Mouse (Mus musculus): ENCODE measurements around the gene Rell1.

The Rell1 gene

DNA sequence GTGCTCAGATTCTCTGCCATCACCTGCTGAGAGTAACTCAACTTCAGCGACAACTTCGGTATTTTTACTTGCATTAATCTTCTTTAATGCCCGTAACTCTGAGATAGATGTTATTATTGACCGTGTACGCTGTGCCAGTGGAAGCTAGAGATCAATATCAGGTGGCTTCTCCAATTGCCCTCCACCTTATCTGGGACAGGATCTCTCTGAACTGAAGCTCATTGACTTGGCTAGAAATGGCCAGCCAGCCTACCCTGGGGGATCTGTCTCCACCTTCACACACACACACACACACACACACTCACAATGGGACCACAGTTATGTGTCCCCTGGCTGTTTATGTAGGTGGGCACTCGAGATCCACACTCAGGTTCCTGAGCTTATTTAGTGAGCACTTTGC, 16.7 kb downstream of the Rell1 start:
- no peak for DNase-seq (ENCODE audit: low spot score in 2 of 2)

DNA sequence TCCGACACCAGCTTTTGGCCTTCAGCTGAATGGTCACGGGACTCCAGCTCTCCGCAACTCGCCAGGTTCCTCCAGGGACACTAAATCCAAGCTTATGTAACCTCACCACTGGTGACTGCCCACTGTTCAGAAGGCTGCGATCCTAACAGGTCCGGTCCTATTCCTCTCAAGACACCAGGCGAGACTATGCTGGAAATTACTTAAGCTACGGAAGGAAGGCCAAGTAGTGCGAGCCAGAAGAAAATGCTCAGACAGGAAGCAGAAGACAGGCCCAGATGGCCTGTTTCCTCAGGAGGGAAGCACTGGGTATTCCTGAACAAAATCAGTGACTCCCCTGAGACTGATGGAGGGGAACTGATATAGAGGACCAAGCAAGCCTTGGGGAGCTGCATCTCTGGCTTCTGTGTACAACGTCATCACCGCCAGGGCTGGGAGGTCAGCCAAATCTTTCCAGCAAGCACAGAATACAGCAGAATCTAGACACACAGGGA, 17.2 kb downstream of the Rell1 start:
- DNase-seq (ENCODE audit: low spot score in 2 of 2), result no peak

DNA sequence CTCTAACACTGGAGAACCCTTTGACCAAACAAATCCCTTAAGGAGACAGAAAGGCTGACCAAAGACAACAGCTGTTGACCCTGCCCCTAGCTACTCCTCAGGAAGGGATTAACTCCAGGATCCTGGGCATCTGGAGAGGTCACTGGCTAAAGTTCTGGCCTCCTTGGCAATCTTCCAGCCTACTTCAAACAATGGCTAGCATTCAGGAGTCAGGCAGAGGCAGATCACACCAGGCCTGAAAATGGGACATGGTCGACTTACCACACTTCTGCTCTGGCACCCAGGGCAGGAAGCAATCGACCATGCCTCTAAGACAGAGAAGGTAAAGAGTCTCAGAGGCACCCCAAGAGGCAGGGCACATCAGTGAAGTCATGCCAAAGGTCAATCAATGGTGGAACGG, 19.5 kb downstream of the Rell1 start:
- DNase-seq (ENCODE audit: low spot score in 2 of 2), result no peak

DNA sequence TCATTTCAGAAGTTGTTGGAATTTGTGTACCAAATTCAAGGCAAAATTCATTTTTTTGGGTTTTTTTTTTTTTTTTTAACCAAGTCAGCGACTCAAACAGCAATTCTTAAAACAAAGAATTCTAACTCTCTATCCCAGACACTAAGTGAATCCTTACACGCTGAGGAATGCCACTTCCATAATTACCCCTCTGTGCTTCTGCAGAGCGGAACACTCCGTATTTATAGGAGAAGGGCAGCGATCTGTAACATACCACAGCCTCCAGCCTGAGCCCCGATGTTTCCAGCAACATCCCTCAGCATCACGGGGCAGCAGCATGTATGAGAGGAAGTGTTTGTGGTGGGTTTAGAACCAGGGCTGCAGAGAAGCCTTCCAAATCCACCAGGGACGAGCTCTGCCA, 21.2 kb downstream of the Rell1 start:
- no peak for DNase-seq (ENCODE audit: low spot score in 2 of 2)

DNA sequence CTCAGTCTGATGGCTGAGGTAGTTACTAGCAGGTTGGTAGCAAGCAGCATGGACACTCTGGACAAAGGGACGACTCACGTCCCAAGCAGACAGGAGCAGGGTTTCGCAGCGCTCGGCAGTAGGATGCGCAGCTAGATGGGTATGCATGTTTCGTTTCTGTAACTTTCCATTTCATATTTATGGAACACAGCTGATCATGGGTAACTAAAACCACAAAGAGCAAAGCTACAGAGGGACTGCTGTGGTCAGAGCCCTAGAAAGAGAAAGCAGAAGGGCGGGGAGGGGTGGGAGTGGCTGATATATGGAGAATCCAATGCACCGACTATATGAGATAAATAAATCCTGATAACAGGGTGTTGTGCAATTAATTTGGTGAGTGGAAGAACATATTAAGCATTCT, 25.4 kb downstream of the Rell1 start:
- DNase-seq (ENCODE audit: low spot score in 2 of 2), result no peak

DNA sequence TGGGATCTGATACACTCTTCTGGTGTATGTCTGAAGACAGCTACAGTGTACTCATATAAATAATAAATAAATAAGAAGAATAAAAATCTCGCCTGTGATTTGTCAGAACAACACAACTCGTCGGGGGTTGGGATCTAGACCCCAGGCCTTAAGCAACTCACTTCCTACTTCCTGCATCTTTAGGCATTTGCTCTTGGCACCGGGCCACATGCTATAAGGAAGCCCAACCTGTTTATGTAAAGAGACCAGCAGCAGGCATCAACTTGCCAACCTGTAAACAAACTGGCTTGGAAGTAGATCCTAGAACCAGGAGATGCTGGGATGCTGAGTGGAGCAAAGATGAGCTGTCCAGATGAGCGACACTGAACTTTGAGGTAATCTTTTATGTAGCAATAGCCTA, 26.8 kb downstream of the Rell1 start:
- DNase-seq (ENCODE audit: low spot score in 2 of 2), result no peak

DNA sequence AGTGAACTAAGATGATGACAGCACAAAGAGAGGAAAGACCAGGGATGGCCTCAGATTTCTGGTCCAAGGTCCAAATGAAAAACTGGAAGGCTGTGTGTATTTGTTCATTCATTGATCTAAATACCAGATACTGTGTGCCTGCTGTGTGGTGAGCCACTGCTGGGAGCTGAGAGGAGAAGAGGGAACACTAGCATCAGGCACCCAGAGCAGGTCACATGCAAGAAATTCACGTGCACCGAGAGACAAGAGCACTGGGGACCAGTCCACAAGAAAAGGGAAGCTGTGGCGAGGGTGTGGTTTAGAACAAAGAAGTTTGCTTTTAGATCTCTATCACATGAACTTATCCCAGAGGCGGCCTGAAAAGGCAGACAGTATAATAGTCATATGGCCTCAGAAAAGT, 30.1 kb downstream of the Rell1 start:
- DNase-seq (ENCODE audit: low spot score in 2 of 2), result peak; percentile 27 to 69

DNA sequence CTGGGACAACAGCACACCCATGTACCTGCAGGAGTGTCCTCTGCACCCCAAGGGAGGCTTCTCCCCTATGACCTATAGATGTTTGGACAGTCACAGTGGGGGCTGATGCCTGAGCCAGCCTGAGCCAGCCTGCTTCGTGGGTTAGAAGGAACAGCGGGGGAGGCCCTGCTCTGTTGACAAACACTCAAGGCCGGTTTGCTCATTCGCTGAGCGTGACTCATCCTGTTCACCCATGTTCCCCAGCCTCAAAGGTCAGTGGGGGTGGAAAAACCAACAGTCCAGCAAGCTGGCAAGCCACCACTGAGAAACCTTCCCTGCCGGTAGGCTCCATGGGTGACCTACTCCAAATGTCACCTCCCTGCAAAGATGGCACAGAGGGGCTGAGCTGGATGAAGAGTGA, 32.0 kb downstream of the Rell1 start:
- no peak for DNase-seq (ENCODE audit: low spot score in 2 of 2)

DNA sequence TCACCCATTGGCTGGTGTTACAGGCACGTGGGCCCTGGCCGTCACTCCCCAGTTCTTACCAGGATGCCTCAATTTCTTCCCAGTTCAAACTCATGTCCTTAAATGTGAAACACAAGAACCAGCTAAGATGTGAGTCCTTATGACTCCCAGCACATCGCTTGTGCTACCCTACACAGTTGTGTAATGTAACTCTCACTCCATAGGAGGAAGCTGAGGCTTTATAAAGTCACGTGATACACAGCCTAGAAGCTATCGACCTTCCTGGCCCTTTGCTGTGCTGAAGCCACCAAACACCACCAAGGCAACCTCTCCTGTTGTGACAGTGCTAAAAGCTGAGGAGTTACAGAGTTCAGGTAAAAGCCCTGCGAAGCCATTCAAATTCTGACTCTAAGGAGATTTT, 33.1 kb downstream of the Rell1 start:
- DNase-seq (ENCODE audit: low spot score in 2 of 2), result no peak

DNA sequence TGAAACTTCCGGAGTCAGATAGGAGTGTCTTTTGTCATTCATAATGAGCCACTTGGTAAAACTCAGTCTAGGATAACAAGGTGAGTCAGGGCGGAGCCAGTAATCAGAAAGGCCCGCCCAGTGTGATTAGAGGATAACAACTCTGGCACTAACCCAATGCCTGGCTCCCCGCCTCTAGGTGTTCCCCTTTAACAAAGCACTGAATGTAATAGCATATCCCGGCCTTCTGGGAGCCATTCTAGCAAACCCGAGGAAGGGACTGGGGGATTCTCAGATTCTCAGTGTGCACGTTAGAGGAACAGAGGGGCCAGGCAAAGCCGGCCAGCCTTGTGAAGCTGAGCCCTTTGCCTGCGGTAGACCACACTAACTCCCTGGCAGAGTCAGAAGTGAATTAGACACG, 35.9 kb downstream of the Rell1 start:
- no peak for DNase-seq (ENCODE audit: low spot score in 2 of 2)

DNA sequence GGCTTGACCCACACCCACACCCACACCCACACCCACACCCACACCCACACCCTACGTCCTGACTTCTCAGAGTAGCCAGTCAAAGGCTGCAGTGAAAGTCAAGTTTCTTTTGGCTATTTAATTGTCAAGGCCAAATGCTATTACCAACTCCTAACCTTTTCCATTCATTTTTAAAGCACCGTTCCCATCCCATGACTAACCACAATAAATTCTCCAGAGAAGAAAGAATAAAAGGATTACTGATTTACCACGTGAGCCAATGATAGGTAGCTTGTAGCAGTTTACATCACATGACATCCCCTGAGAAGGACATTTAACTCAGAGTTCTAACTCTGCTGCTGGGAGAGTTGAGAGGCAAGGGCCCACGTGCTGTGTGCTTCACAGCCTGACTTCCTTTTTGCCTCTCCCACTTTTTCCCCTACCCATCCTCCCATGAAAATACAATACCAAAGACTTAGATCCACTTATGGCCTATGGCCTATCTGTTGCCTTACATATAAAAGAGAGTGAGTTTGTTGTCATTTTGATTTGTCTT, 37.8 kb downstream of the Rell1 start:
- no peak for DNase-seq (ENCODE audit: low spot score in 2 of 2)

DNA sequence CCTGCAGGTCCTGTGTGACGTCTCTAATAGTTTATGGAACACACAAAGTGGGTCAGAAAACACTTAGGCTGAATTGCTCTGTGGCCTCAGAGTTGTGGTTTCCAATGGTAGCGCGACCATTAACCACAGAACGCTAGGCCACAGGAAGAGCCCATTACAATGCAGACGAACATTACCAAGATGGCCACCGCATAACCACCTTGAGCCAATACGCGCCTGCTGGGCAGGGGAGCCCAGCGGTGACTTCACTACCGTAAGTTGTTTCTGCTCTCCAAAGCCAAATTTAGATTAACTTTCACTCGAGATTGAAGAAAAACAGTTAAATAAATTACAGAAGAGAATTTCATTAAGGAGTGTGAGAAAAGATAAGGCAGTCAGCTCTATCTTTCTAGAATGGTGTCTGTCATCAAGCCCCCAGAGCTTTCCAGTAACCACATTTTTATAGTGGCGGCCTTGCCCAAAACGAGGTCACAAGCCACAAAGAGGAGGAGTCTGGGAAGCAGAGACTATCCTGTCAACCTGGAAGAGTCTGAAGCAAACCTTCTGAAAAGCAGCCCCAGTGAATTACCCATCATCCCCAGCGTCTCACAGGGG, 43.6 kb downstream of the Rell1 start:
- DNase-seq (ENCODE audit: low spot score in 2 of 2), result no peak

DNA sequence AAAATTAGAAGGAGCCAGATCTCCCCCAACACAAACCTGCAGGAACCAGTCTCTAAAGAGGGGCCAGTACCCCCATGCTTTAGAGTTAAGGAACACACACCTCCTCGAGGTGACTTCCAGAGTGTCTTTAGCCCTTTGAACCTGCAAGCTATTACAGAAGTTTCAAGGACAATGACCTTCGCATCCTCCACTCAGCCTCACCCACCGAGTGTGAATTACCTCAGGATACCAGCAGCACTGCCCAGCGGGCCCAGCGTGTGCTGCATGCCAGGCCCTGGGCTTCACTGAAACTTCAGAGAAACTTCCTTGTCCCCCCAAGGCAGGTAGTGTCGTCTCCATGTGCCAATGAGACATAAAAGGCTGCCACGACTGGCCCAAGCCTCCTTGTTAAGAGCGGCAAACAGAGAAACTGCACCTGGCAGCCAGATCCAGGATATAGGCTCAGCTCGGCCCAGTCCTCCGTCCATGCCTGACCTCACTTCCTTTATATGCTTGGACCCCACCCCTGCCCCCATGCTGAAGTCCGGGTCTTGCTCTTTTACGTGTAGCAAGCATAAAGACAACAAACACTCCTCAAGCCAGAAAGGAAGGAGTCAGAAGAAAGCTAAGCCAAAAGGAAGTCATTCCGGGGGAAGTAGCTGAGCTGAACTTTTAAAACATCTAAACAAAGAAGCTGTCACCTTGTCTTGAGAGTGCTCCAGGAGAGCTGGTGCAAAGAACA, 45.2 kb downstream of the Rell1 start:
- DNase-seq (ENCODE audit: low spot score in 2 of 2), result no peak

DNA sequence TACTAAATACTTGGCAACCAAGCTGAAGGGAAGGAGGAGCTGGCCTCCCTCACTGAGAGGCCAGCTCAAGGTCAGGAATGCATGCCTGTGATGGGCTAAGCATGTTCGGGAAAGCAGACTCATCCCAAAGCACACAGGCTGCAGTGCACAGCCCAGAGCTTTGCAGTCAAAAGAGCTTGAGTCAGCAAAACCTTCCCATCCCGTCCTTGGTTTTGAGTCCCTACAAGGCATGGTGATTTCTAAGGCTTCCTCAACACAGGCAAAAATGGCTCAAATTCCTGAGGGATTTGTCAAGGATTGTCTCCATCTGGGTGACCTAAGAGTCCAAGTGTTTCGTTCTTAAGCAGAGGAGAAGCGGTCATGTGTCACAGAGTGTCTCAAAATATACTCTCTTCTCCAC, 50.5 kb downstream of the Rell1 start:
- DNase-seq (ENCODE audit: low spot score in 2 of 2), result no peak

DNA sequence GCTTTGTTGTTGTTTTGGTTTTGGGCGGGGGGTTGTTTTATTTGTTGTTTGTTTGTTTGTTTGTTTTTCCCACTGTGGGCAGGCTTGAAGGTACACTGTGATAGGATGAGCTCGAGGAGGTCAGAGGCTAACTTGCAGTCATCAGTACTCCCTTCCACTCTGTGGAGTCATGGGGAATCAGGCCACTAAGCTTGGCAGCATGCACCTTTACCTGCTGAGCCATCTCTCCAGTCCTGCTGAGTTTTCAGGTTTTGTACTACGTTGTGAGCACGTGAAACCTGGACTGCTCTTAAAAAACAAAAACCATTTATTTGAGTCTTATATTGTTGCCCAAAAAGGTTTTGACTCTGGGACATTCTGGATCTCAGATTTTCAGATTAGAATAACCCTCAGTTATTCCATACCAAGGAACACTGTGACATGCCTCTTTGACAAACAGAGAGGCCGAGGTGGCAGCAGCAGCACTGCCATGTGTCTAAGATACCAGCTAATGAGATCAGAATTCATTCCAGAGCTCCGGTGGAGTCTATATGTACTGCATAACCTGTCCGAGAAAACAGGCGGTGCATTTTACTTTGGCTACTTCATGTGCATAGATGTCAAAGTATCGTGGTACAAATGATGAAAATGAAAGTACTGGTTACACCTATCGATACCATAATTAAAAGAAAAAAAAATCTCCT, 52.1 kb downstream of the Rell1 start:
- DNase-seq (ENCODE audit: low spot score in 2 of 2), result no peak

DNA sequence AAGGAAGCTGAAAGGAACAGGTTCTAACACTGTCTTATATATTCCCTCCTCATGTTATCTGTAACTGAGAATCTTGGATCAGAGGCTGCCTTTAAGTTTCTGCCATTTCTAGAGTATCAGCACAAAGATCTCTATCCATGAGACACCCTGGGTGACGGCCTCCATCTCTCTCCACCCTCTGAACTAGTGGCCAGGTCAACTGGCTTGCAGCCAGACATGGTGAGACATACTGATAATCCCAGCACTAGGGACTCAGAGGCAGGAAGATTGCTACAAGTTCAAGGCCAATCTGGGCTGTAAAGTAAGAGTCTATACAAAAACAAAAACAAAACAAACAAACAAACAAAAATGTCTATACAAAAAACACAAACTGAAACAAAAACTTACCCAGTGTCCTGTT, 53.8 kb downstream of the Rell1 start:
- DNase-seq (ENCODE audit: low spot score in 2 of 2), result no peak

DNA sequence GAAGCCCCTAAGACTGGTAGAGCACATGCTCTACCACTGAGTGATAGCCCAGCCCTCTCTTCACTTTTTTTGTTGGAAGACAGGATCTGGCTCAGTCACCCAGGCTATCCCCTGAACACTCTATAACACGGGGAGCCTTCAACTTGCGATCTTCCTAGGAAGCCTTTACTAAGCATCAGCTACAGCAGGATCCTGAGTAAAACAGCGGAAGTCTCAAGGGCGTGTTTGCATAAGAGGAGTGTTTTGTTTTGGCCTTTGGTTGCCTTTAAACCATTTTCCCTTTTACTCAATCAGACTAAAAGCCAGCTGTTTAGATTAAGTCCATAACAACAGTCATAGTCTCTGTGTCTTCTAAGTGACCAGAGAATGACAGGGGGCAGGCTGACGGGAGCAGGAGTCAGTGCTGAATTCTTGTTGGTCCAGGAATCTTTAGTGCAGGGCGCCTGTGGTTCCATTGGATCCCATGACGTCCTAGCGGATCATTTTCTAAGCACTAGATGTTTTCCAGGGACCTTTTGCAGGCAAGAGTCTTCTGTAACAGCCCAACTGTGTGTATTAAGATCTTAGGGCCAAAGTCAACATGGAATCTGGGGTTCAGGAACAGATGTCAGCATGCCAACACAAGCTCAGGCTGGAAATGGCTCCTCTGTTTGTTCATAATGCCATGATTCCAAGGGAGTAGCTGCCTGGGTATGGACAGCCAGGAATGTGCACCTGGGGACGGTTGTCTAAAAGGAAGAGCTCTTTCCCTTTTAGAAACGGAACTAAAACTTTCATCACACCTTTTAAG, 58.3 kb downstream of the Rell1 start:
- no peak for DNase-seq (ENCODE audit: low spot score in 2 of 2)

DNA sequence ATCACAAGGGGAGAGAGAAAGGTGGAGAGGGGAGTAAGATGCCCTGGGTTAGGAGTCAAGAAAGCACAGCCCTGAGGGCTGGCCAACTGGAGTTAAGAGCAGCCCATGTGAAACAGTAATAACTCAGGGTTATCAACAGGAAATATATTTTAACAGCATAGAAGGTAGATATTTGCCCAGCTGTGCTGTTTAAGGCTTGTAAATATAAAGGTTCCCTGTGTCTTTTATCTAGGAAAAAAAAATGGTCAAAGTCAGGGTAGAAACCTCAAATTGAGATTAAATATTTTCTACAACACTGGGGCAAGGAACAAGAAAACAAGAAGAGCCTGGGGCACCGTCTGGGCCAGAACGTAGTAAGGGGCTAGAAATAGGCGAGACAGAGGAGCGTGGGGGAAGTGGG, 61.2 kb downstream of the Rell1 start:
- DNase-seq (ENCODE audit: low spot score in 2 of 2), result no peak

DNA sequence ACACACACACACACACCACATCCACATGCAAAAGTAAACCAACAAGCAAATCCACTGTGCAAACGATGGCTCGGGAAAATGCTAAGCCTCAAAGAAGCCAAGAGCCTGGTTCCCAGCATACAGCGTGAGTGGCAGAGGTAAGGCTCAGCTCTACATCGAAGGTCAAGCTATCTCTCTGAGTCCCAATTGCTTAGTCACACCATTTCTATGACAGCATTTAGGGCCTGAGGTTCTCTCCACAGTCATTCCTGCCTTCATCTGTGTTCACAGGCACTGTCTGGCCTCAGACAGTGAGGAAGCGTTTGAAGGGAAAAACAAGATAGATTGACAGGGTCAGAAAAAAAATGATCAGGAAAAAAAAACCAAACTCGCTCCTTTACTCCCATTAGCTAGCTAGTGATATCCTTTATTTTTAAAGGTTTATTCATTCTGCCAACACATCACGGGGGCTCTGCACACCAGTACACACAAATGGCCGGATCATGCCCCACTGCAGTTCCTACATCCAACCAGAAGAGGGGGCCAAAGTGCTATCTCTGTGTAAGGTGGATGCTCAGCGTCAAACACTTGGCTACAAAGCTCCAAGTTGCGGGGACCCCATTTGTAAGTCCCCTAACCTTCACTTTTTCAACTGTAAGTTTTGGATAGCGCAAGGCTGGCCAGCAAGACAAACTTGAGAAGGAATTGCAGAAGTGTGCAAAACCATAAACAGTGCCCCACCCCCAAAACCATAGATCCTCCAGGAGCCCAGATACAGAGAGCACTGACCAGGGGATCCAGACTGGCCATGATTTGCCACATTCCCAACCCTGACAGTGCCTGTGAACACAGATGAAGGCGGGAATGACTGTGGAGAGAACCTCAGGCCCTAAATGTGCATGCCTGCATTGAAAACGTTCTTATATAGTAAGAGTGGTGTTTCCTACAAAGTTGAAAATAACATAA, 62.3 kb downstream of the Rell1 start:
- peak; percentile 75 to 90 for DNase-seq (ENCODE audit: low spot score in 2 of 2)

DNA sequence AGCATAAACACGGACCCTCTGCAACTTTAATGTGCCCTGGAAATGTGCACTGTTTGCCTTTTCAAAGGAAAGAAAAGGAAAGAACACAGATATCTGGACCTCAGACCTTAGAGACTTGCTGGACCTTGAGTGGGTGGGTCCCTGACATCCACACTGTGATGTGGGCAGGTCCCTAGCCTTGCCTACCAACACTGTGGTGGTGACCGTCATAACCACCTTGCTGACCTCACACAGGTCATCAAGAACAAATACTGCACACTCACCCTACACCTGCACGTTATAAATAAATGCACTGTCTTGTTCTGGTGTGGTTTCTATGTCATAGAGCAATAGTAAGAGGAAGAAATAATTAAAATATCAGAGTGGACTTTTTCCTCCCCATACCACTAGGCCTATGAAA, 65.4 kb downstream of the Rell1 start:
- no peak for DNase-seq (ENCODE audit: low spot score in 2 of 2)

DNA sequence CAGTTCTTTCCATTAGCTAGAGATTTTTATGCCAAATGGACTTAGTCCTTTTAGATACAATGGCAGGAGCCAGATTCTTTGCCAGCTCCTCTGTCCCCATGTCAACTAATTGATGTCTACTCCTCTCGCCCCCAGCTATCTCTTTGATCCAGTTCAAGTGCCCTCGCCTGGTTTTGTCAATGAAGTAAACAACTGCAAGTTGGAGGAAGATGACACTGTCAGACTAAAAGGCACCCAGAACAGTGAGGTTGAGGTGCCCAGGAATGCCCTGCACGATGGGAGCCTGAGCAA, 70.9 kb downstream of the Rell1 start:
- no peak for DNase-seq (ENCODE audit: low spot score in 2 of 2)
